Mouse (Mus musculus) bone marrow, adult 2 months (tissue): Measurements from ENCODE around the gene Polr3e. TPM values are rescaled to one million over a fixed set of nuclear protein-coding genes. Genes with fewer than 3 reads are reported as not detected.

Experiments used
- H3K27ac ChIP-seq: fragments of 200-500 bp; 2 replicates; pipeline ENCODE4 v1.5.1; 2012; ENCODE audit warnings: low read depth, mild to moderate bottlenecking, control low read depth, inconsistent platforms, low read length; ENCODE audit not compliant: control insufficient read depth, poor library complexity, insufficient read depth
- H3K4me1 ChIP-seq: fragments of 200-500 bp; 2 replicates; pipeline ENCODE4 v1.6.1; 2011; ENCODE audit warnings: low read length; ENCODE audit not compliant: control insufficient read depth, insufficient read depth
- H3K4me3 ChIP-seq: fragments of 200-500 bp; replicated peaks from 2 replicates; pipeline ENCODE3; 2011; ENCODE audit warnings: mild to moderate bottlenecking, low read depth, low read length, control low read depth; ENCODE audit not compliant: control insufficient read depth
- CTCF ChIP-seq: fragments of 200-500 bp; IDR thresholded peaks from 2 replicates; pipeline ENCODE4 v1.5.1; 2011; ENCODE audit warnings: low read length, control low read depth; ENCODE audit not compliant: control insufficient read depth, insufficient read depth
- POLR2A ChIP-seq: fragments of 200-500 bp; IDR thresholded peaks from 2 replicates; pipeline ENCODE4 v1.6.1; 2011; ENCODE audit warnings: low read depth, mild to moderate bottlenecking, control low read depth, low read length, borderline replicate concordance; ENCODE audit not compliant: control insufficient read depth
- WGBS: fragments of 180-500 bp; shearing (Covaris S2); methylation state at CpG from one replicate; pipeline ENCODE4 v1.1.7; 2018; 5-methylcytosine and 5-hydroxymethylcytosine counted together
- polyA plus RNA-seq: library from polyadenylated mRNA; stranded (reverse); fragments of >200 nt; gene quantifications from 2 replicates; pipeline ENCODE4 v1.2.4, GENCODE M21; 2011; ENCODE audit warnings: low replicate concordance; ENCODE audit not compliant: missing spikeins, insufficient read depth, insufficient read length

The Polr3e gene
- polyA plus RNA-seq, 1 experiment = 14.2 TPM

DNA sequence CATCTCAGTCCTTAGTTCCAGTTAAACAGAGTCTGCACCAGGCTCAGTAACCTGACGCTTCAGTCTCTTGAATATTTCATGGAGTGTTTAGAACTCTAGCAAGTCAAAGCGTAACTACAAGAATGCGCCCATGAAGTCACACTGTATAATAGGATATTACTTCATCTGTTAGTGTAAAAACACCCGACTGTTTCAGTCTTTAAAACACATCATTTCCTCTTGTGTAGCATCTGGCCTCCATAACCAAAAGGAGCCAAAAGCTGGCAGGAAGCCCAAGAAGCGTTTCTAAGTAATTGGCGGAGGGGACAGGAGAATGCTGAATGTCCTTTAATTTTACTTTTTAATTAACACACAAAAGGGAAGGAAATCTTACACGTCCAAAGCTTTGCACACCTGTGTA, 59.5 kb downstream of the Polr3e start:
- H3K4me1 ChIP-seq = no peaks in the 10 kb centered on the region; the same call in 1 of the 2 replicates
- no peak overlapping the region for H3K4me3 ChIP-seq
- 51% methylated on average over 7 of the region's 7 CpGs for WGBS
- TF ChIP-seq POLR2A = no peak
- TF ChIP-seq CTCF = no peak
- H3K27ac ChIP-seq = no peak overlapping the region

DNA sequence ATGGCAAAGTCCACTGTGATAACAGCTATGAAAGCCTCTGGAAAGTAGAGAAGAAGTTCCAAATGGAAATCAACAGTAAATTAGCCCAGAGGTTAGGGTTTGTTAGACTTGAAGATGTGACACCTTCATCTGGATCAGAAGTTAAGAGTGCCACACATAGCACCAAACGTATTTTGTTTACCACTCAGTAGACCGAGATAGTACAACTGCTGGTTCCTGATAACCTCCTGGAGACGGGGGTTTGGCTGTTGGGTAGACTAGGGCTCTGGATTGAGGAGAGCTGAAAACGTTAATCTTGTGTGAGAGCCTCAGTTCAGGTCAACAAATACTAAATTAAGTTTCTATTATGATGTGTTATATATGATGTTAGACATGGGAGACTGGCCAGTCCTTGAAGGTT, 62.5 kb downstream of the Polr3e start:
- peak overlapping the region; percentile 47 for H3K4me3 ChIP-seq
- no peaks in the 10 kb centered on the region; the same call in 1 of the 2 replicates for H3K4me1 ChIP-seq
- WGBS = 59% methylated on average over 4 of the region's 4 CpGs
- peak overlapping the region; percentile 77; the same call in 1 of the 2 replicates for H3K27ac ChIP-seq
- TF ChIP-seq CTCF = no peak
- TF ChIP-seq POLR2A = 0 out of 2 replicates have a peak, but pooled peaks have one; percentile 10

DNA sequence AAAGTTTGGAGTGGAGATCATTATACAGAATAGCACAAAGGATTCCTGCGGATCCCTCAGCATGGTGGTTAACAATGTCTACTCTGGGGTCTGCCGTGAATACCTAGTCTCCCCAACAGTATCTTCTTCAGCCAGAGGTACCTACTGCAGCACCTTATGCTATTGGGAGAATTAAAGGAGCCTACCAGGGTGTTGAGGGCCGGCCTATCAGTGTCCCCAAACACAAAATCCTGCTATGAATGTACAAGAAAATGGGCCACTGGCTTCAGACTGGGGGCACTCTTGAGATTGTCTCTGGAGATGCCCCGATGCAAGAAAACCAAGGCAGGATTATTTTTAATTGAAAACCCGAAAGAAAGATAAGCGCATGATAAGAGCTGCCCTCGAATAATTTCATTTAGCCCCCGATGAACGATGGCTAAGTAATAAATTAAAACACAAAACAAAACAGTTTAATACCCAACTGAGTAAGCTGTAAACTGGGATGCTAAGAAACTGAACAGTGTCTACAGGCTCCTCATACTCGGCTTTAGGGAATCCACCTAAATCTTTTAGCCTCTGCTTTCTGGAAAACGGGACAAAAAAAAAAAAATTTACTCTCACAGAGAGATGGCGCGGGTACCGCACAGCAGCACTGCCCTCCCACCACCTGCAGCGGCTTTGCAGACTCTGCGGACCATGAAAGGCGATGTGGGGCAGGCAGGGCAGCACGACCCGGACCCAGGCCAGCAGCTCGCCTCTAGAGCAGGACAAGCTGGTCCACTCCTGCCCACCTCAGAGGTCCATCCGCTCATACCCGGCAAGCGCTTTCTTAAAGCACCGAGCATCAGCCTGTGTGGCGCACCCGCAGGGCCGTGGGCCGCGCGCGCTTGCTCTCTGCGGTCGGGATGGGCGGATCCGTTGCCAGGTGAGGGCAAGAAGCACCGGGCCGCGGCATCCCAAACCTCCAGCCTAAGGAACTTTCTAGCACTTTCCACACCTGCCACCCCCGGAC, 63.7 kb downstream of the Polr3e start:
- no peak for TF ChIP-seq CTCF
- no peak for TF ChIP-seq POLR2A
- Histone ChIP-seq H3K4me3 (peak overlapping the region; percentile 82), H3K27ac (peak overlapping the region; percentile 90), H3K4me1 (no peaks in the 10 kb centered on the region; the same call in 1 of the 2 replicates)
- 9% methylated on average over 39 of the region's 39 CpGs for WGBS

DNA sequence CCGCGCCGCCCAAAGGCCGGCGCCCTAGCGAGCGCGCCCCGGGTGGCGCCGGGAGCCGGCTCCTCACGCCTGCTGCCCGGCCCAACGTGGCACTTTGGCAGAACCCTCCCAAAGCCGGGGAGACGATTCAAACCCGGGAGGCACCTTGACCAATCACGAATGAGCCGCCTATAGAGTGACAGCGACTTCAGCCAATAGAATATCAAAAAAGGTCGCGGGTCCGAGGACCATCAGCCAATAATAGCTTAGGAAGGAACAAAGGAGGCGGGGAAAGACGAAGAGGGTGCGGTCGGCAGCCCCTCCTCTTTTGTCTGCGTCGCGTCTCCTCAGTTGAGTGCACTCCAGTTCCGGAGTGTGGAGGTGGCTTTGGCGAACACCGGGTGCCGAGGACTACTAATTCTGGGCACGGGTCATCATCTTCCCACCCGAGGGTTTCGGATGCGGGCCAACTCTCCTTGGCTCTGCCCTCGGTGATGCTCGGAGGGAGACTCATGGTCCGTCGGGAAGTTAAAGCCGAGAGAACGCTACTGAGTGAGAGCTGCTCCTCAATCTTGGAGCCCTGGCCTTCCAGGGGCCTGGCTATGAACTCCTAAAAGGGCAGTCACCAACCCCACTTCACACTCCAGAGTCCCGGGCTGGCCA, 64.8 kb downstream of the Polr3e start, which contains the start of the genes Cdr2 and Mfsd13b:
Gene Cdr2 (minus strand): TSS at position 113 of the 642 bp plus-strand sequence.
Gene Mfsd13b (plus strand): TSS at position 310 of the 642 bp plus-strand sequence.
- peak within 1 kb of the TSS; percentile 82 for H3K4me3 ChIP-seq
- peak within 1 kb of the TSS; percentile 90 for H3K27ac ChIP-seq
- TF ChIP-seq POLR2A (peak; percentile 75), CTCF (no peak)
- H3K4me1 ChIP-seq = no peaks in the 10 kb centered on the region; the same call in 1 of the 2 replicates
- WGBS = under 1% methylated on average over 46 of the region's 46 CpGs

DNA sequence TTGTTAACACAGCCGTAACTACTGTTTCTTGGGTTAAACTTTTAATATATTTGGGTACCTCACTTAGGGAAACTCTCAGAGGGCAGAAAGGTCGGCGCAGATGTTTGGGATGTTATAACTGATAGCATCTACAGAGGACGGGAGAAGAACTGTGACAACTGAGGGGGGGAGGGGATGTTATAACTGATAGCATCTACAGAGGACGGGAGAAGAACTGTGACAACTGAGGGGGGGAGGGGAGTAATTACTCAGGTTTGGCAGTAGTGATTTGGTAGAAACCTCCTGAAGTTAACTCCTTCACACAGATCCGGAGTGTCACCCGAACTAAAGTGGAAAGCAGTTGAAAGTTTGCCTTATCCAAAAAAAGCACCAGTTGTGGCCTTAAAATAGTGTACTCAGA, 65.4 kb downstream of the Polr3e start:
- TF ChIP-seq CTCF (no peak), POLR2A (no peak)
- Histone ChIP-seq H3K4me1 (no peaks in the 10 kb centered on the region; the same call in 1 of the 2 replicates), H3K4me3 (peak overlapping the region; percentile 82), H3K27ac (no peak overlapping the region)
- WGBS = 18% methylated on average over 7 of the region's 7 CpGs

DNA sequence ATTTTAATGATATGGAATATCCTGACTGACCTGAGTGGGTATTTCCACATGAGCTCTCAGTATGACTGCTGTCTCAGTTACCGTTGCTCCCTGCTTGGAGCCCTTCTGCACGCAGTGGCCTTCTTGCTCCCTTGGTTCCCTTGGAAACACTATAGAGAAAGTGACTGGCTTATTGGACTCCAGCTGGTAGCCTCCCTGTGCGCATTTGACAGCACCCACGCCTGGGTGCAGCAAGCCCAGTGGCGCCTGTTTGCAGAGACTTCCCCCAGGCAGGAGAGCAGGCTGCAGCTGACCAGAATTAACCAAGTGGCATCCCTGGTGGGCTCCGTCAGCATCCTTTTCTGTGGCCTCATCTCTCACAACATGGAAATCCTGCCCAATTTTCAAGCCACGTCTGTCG, 73.6 kb downstream of the Polr3e start:
- 85% methylated on average over 8 of the region's 8 CpGs for WGBS
- TF ChIP-seq CTCF (no peak), POLR2A (no peak)
- Histone ChIP-seq H3K4me1 (no peaks in the 10 kb centered on the region), H3K4me3 (no peak overlapping the region), H3K27ac (no peak overlapping the region)

Other genes starting within 250 kb of the Polr3e start
- gene Pdzd9, start 247.4 kb upstream of the Polr3e start, polyA plus RNA-seq = not detected in 2 replicates
- gene Mosmo, start 240.1 kb upstream of the Polr3e start, polyA plus RNA-seq = 13.5 and 16.1 TPM in 2 replicates
- not detected in 2 replicates for gene Vwa3a, start 178.4 kb upstream of the Polr3e start, polyA plus RNA-seq
- not detected in 2 replicates for gene Gm5737, start 105.4 kb upstream of the Polr3e start, polyA plus RNA-seq
- 39.2 and 39.8 TPM in 2 replicates for gene Eef2k, start 74.9 kb upstream of the Polr3e start, polyA plus RNA-seq
- gene Cdr2, start 64.6 kb downstream of the Polr3e start, polyA plus RNA-seq = 104 and 196 TPM in 2 replicates
- gene Mfsd13b, start 64.8 kb downstream of the Polr3e start, polyA plus RNA-seq = not detected in 2 replicates
- gene Mettl9, start 116.7 kb downstream of the Polr3e start, polyA plus RNA-seq = 22.6 and 48.1 TPM in 2 replicates
- gene Igsf6, start 156.8 kb downstream of the Polr3e start, polyA plus RNA-seq = 13.4 and 51.1 TPM in 2 replicates
- not detected in 2 replicates for gene Otoa, start 163.9 kb downstream of the Polr3e start, polyA plus RNA-seq